In the genomic region with DNA sequence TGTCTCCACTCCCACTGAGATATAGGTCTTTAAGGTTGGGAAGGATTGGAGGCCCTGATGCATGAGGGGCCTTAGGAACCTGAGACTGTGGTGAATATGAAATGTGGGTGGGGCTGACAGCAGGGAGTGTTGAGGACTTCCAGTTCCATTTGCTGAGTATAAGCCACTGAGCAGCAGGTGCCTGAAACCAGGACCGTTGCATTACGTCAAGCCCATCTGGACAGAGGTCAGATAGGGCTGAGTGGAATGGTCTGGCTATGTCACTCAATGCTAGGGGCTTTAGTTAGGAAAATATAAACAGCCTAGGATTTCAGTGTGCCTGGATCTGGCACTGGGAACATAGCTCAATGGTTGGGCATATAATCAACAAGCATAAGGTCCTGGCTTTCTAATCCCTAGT, we compare ENCODE assay signal across 1 mouse cellular context.
TF ChIP-seq lines count a peak whose summit lies in the region.

No protein-coding gene starts in this region.

TF ChIP-seq in CH12.LX, 34 proteins besides CTCF, POLR2A, EP300 and RAD21 (continued from another document):
- TF ChIP-seq ELF1 (IDR thresholded peaks at IDR 0.05; ENCODE audit: low read depth, low read length) (no peak), IRF4 (IDR thresholded peaks at IDR 0.05; ENCODE audit: low read depth, low read length) (peak; percentile 63), RCOR1 (conservative IDR thresholded peaks at IDR 0.05; ENCODE audit: low read depth, low read length) (peak; percentile 77; the same call in 1 of the 2 replicates), PAX5 (IDR thresholded peaks at IDR 0.05; ENCODE audit: low read length) (no peak), MXI1 (IDR thresholded peaks at IDR 0.05; ENCODE audit: low read depth, low read length) (no peak; the same call in 1 of the 2 replicates), TBP (conservative IDR thresholded peaks at IDR 0.05; ENCODE audit: low read depth, low read length) (no peak), MAX (IDR thresholded peaks at IDR 0.05; ENCODE audit: low read length) (peak; percentile 24; the same call in 1 of the 2 replicates), ZMIZ1 (IDR thresholded peaks at IDR 0.05; ENCODE audit: low read depth, low read length) (no peak), CHD1 (IDR thresholded peaks at IDR 0.05; ENCODE audit: low read depth, low read length) (no peak), MAFK (IDR thresholded peaks at IDR 0.05; ENCODE audit: insufficient replicate concordance, low read length) (0 out of 2 replicates have a peak, but pooled peaks have one; percentile 39), SIN3A (IDR thresholded peaks at IDR 0.05; ENCODE audit: low read length) (no peak), JUND (conservative IDR thresholded peaks at IDR 0.05; ENCODE audit: low read depth, low read length) (peak; percentile 53), JUN (IDR thresholded peaks at IDR 0.05; ENCODE audit: insufficient read depth, low read depth, low read length) (peak; percentile 73; the same call in 1 of the 2 replicates), USF1 (IDR thresholded peaks at IDR 0.05; ENCODE audit: low read depth, low read length) (no peak), MAZ (IDR thresholded peaks at IDR 0.05; ENCODE audit: low read depth, low read length) (no peak)
